Mouse (Mus musculus) hindbrain, embryonic 14.5 days (tissue): ENCODE data around the gene Prex1. TPM values are rescaled to one million over a fixed set of nuclear protein-coding genes. Genes with fewer than 3 reads are reported as not detected.

ENCODE experiments used
- ATAC-seq: fragments of 200-750 bp; cut with Nextera tagmentation; 2 replicates; pipeline ENCODE4 v1.8.0; 2017; ENCODE audit warnings: moderate number of reproducible peaks, mild to moderate bottlenecking, moderate TSS enrichment, moderate library complexity; ENCODE audit not compliant: low FRiP score
- DNase-seq: peaks from one replicate; pipeline ENCODE4 v3.0.0-alpha.2; 2015; ENCODE audit warnings: low spot score
- H3K27ac ChIP-seq: fragments of 300-500 bp; sonication (generic); 2 replicates; pipeline ENCODE4 v1.5.1; 2014; ENCODE audit warnings: mild to moderate bottlenecking, moderate library complexity
- H3K27me3 ChIP-seq: fragments of 300-500 bp; sonication (generic); 2 replicates; pipeline ENCODE4 v1.6.1; 2014; ENCODE audit warnings: mild to moderate bottlenecking, low read length, mixed read lengths; ENCODE audit not compliant: control insufficient read depth, insufficient read depth
- H3K36me3 ChIP-seq: fragments of 300-500 bp; sonication (generic); replicated peaks from 2 replicates; pipeline ENCODE4 v1.6.1; 2014; ENCODE audit not compliant: control insufficient read depth, insufficient read depth
- H3K4me1 ChIP-seq: fragments of 300-500 bp; sonication (generic); replicated peaks from 2 replicates; pipeline ENCODE4 v1.6.1; 2014; ENCODE audit warnings: antibody characterized with exemption, low read length, mixed read lengths; ENCODE audit not compliant: control insufficient read depth, insufficient read depth
- H3K4me2 ChIP-seq: fragments of 300-500 bp; sonication (generic); replicated peaks from 2 replicates; pipeline ENCODE4 v1.6.1; 2014; ENCODE audit warnings: mild to moderate bottlenecking, moderate library complexity
- H3K4me3 ChIP-seq: fragments of 300-500 bp; sonication (generic); replicated peaks from 2 replicates; pipeline ENCODE4 v1.5.1; 2014; ENCODE audit warnings: mild to moderate bottlenecking, low read length
- H3K9ac ChIP-seq: fragments of 300-500 bp; sonication (generic); 2 replicates; pipeline ENCODE4 v1.6.1; 2014
- H3K9me3 ChIP-seq: fragments of 300-500 bp; sonication (generic); 2 replicates; pipeline ENCODE4 v1.6.1; 2016; ENCODE audit warnings: low read length; ENCODE audit not compliant: control insufficient read depth
- WGBS: fragments of 180-500 bp; shearing (Covaris S2); extraction: QIAGEN DNeasy Blood & Tissue Kit; methylation state at CpG from one replicate; pipeline ENCODE4 v1.1.7; 2014; 5-methylcytosine and 5-hydroxymethylcytosine counted together
- polyA plus RNA-seq: library from polyadenylated mRNA; unstranded; fragments of >200 nt; fragmentation: Nextera tagmentation; extraction: Ambion mirVana; gene quantifications from 2 replicates; pipeline ENCODE4 v1.2.1, GENCODE M21; 2014

The Prex1 gene
- polyA plus RNA-seq, 1 experiment from 2014 or later, result 27.3 TPM

DNA sequence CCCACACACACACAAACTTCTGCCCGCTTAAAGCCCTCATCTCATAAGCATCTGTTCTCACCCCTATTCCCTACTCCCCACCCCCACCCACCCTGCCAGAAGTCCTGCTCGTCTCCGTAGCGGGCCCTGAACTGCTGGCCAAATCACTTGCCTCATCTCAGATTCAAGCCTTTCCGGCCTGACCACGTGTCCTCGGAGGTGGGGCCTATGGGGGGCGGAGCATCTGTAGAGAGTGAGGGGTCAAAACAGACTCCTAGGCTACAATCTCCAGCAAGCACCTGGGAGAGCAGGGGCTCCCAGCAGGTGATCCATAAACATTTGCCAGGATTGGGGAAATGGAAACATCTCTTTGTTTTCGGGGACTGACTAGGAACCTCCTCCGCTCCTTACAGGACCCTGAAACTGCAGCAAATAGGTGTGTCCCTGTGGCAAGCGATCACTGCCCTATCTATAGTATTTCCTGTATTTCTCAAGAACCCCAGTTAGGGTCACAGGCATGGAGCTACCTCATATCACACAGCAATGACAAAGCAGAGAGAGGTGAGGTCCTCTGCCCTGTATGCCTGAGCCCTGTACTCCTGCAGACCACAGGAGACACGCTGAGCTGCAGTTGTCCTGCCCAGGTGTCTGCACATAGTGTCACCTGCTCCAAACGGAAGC lies 29.6 kb downstream of the Prex1 start:
- no peaks in the 10 kb centered on the region for H3K9me3 ChIP-seq
- peaks cover 10% of the 10 kb centered on the region for H3K4me1 ChIP-seq
- 17% methylated on average over 13 of the region's 13 CpGs for WGBS
- H3K9ac ChIP-seq, result no peak overlapping the region
- ATAC-seq (no peak; the same call in 1 of the 2 replicates), DNase-seq (no peak)
- no peaks in the 10 kb centered on the region for H3K27me3 ChIP-seq
- no peaks in the 10 kb centered on the region for H3K36me3 ChIP-seq
- no peak overlapping the region for H3K4me3 ChIP-seq
- no peak overlapping the region for H3K4me2 ChIP-seq
- peak overlapping the region; percentile 84 for H3K27ac ChIP-seq

DNA sequence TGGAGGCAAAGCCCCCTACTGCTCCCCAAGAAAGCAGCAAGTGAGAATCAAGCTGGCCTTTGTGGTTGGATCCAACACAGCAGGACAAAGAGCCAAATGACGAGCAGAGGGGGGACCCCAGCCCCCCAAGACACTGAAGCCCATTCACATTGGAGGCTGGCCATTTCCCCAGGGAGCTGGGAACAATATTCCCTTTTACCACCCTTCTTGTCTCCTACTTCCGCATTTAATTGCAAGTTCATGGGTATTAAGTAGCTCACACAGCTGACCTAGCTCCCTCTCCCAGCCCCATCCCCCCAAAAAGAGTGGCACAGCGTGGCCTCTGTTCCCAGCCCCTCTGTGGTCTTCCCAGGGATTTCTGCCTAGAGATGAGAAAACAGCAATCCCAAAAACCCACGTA lies 30.8 kb downstream of the Prex1 start:
- peak; percentile 47; the same call in 1 of the 2 replicates for ATAC-seq
- no peaks in the 10 kb centered on the region for H3K36me3 ChIP-seq
- no peaks in the 10 kb centered on the region for H3K27me3 ChIP-seq
- 18% methylated on average over 4 of the region's 4 CpGs for WGBS
- H3K9me3 ChIP-seq, result no peaks in the 10 kb centered on the region
- H3K4me3 ChIP-seq, result no peak overlapping the region
- H3K27ac ChIP-seq, result peak overlapping the region; percentile 84
- DNase-seq, result no peak
- H3K4me2 ChIP-seq, result no peak overlapping the region
- H3K9ac ChIP-seq, result no peak overlapping the region
- peaks cover 18% of the 10 kb centered on the region for H3K4me1 ChIP-seq

DNA sequence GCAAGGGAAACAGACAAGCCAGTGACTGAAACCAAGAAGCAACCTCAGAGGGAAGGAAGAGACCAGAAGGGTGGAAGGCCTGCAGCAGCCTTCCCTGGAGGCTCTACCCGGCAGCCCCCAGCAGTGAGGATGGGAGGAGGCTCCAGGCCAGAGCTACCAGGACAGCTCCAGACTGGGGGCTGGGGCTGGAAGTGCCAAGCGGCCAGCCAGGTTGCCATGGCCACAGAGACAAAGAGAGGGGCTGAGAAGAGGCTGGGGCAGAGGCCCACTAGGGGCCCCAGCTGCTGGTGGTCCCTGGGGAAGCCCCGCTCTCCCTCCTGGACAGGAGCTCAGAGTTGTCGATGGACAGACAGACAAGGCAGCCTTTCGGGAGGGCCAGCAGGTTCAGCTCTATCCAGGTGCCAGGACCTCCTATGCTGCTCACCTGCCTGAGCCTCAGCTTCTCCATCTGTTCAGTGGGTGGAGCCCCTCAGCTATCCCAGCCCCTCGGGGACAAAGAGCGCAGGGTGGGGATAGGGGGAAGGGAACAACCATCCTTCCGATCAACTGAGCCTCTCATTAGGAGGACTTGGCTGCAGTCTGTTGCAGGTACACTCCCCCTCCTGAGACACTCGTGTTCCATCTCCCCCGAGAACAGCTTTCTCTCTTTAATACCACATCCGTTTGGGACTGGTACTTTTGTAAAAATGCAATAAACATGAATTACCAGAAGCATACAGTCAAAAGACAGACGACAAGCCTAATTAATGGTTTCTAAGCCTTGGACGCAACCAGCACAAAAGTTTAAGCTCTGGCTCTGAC lies 34.5 kb downstream of the Prex1 start:
- peak; percentile 78 for ATAC-seq
- Histone ChIP-seq H3K9me3 (no peaks in the 10 kb centered on the region), H3K27me3 (no peaks in the 10 kb centered on the region), H3K9ac (no peak overlapping the region), H3K4me3 (no peak overlapping the region), H3K4me1 (peaks cover 38% of the 10 kb centered on the region), H3K4me2 (0 out of 2 replicates have a peak overlapping the region, but pooled peaks have one; percentile 9), H3K36me3 (no peaks in the 10 kb centered on the region), H3K27ac (peak overlapping the region; percentile 74)
- no peak for DNase-seq
- 12% methylated on average over 13 of the region's 13 CpGs for WGBS

DNA sequence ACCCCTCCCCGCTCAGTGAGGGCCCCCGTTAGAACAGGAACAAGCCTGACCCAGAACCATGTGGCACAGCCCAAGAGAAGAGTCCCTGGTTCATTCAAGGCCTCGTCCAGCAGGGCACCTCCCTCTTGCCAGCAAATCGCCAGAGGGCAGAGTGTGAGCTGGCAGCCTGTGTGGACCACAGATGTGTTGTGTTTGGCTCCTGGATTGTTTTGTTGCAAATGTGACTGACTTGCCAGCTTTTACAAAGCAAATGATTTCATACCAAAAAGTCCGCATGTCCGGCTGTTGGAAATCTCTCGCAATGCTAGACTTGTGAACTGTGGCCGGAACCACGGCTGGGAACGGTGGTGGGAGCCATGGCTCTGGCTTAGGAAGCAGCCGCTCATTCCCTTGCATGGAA lies 36.7 kb downstream of the Prex1 start:
- Histone ChIP-seq H3K9ac (no peak overlapping the region), H3K4me3 (no peak overlapping the region), H3K27ac (peak overlapping the region; percentile 63), H3K4me2 (no peak overlapping the region), H3K9me3 (no peaks in the 10 kb centered on the region), H3K36me3 (no peaks in the 10 kb centered on the region), H3K4me1 (peaks cover 33% of the 10 kb centered on the region), H3K27me3 (no peaks in the 10 kb centered on the region)
- WGBS, result 68% methylated on average over 11 of the region's 11 CpGs
- no peak for ATAC-seq
- DNase-seq, result no peak

GRCm38 (mm10) chr2:166676498-166676897 lies 37.1 kb downstream of the Prex1 start:
- no peak overlapping the region for H3K9ac ChIP-seq

DNA sequence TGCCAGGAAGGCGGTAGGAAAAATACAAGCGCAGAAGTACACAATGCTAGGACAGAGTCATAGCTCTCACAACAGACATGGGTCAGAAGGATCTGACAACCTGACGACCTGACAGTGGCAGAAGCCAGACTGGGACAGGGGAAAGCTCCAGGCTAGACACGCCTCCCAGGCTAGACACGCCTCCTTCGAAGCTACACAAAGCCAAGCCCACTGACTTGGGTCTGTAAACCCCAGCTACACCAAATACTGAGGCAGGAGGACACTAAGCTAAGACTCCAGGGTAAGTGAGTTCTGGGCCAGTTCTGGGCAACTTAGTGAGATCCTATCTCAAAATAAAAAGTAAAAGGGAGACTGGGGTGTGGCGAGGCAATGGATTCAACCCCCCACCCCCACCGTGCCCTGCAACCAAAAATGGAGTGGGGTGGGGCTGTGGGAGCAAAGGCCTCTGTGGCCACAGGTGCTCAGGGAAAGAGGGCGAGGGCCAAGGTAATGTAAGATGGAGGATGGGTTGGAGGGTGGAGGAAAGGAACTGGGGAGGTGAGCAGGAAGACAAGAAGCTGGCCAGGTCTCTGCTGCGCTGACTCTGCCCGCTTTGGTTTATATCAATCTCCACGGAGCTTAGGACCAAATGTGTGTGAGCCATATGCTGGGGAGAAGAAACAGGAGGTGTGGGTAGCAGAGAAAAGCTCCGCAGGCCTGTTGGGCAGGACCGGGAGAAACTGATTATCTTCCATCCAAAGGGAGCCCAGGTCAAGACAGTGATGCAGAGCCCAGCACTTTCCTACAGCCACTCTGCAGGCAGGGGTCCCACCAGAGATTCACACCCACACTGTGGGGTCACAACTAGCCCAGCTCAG lies 37.8 kb downstream of the Prex1 start:
- Histone ChIP-seq H3K4me3 (no peak overlapping the region), H3K27ac (peak overlapping the region; percentile 63), H3K4me1 (peaks cover 44% of the 10 kb centered on the region), H3K36me3 (no peaks in the 10 kb centered on the region), H3K9ac (0 out of 2 replicates have a peak overlapping the region, but pooled peaks have one; percentile 0), H3K9me3 (no peaks in the 10 kb centered on the region), H3K4me2 (peak overlapping the region; percentile 26), H3K27me3 (no peaks in the 10 kb centered on the region)
- WGBS, result 39% methylated on average over 14 of the region's 14 CpGs
- ATAC-seq (no peak), DNase-seq (no peak)

More at GRCm38 (mm10) chr2:166676498-166676897, 37.1 kb downstream of the Prex1 start:
- H3K4me1 ChIP-seq, result peaks cover 37% of the 10 kb centered on the region
- no peak for DNase-seq
- WGBS, result 50% methylated on average over 14 of the region's 14 CpGs
- H3K9me3 ChIP-seq, result no peaks in the 10 kb centered on the region
- 0 out of 2 replicates have a peak overlapping the region, but pooled peaks have one; percentile 26 for H3K4me2 ChIP-seq
- H3K27me3 ChIP-seq, result no peaks in the 10 kb centered on the region
- H3K4me3 ChIP-seq, result no peak overlapping the region
- ATAC-seq, result no peak
- peak overlapping the region; percentile 63 for H3K27ac ChIP-seq
- no peaks in the 10 kb centered on the region for H3K36me3 ChIP-seq

DNA sequence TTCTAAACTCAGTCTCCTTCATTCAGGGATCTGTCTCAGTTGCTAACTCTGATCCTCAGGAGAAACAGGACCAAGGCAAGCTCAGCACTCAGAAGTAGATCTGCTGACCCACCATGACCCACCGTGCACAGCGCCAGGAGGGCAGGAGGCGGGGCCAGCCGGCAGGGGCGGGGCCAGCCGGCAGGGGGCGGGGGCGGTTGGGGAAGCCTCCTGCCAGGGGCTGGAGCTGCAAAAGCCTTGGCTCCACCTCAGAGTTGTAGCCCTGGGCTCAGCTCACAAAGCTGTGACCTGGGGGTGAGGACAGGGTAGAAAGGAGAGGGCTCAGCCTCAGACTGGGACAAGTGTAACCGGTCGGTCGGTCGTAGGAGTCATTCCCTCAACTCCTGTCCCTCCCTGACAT lies 38.9 kb downstream of the Prex1 start:
- H3K27ac ChIP-seq, result no peak overlapping the region
- H3K4me3 ChIP-seq, result no peak overlapping the region
- no peaks in the 10 kb centered on the region for H3K27me3 ChIP-seq
- peaks cover 47% of the 10 kb centered on the region for H3K4me1 ChIP-seq
- 3% methylated on average over 12 of the region's 12 CpGs for WGBS
- DNase-seq (no peak), ATAC-seq (no peak)
- no peak overlapping the region for H3K4me2 ChIP-seq
- no peaks in the 10 kb centered on the region for H3K9me3 ChIP-seq
- H3K9ac ChIP-seq, result no peak overlapping the region
- no peaks in the 10 kb centered on the region for H3K36me3 ChIP-seq

DNA sequence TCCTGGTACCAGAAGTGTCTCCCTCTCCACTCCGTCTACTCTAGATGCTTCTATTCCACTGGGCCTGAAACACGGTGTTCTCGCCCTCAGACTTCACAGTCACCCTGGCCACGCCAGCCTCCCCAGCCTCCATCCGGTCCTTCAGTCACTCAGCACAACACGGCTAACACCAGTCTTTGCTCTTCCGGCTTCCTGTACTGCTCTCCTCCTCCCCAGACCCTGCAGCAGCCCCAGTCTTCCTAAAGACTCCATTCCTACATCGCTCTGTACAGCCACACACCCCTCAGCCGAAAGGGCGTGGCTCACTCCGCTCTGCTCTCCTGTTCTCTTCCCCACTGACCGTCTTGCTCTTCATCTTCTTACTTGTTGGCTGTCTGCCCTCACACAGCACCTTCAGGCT lies 39.7 kb downstream of the Prex1 start:
- Histone ChIP-seq H3K27me3 (no peaks in the 10 kb centered on the region), H3K9ac (no peak overlapping the region), H3K27ac (no peak overlapping the region), H3K9me3 (no peaks in the 10 kb centered on the region), H3K4me1 (peaks cover 52% of the 10 kb centered on the region), H3K4me3 (no peak overlapping the region), H3K4me2 (no peak overlapping the region), H3K36me3 (no peaks in the 10 kb centered on the region)
- WGBS, result 82% methylated on average over 12 of the region's 12 CpGs
- DNase-seq (no peak), ATAC-seq (no peak)
